ENCODE assay signal across 10 mouse cellular contexts in genomic region chr13:113293707-113294432, GRCm38 (mm10). TPM values are rescaled to one million over a fixed set of nuclear protein-coding genes. Genes with fewer than 3 reads are reported as not detected.
A peak's percentile ranks its signal among the peaks of the same experiment; 100 is the strongest.
DNase-seq lines count a peak whose midpoint lies in the region; ATAC-seq and TF ChIP-seq lines count a peak whose summit lies in the region.
"Had no signal": no experiment of that assay in that cellular context is flagged by ENCODE, and none has a peak within 500 bp of the region (broad histone marks: within the 10 kb centered on the region; RNA-seq: fewer than 3 reads in every experiment).

No protein-coding gene starts in this region.

- H3K4me1 ChIP-seq in kidney, adult 2 months (ENCODE audit: control insufficient read depth, insufficient read depth, low read length) = peaks cover 3% of the 10 kb centered on the region; the same call in 1 of the 2 replicates
- H3K4me1 ChIP-seq in embryonic facial prominence, embryonic 15.5 days = peaks cover 29% of the 10 kb centered on the region
- H3K4me1 ChIP-seq in kidney, embryonic 16.5 days (ENCODE audit: insufficient read depth, low read length) = 0 out of 2 replicates have a peak, but pooled peaks cover 7% of the 10 kb centered on the region
- peaks cover 9% of the 10 kb centered on the region for H3K4me1 ChIP-seq in neural tube, embryonic 12.5 days

- TF ChIP-seq POLR2A in kidney, adult 2 months (IDR thresholded peaks at IDR 0.05; ENCODE audit: low read depth, low read length) = no peak

- H3K27me3 ChIP-seq in kidney, adult 2 months (replicated peaks; ENCODE audit: control insufficient read depth, insufficient read depth, low read length) = no peaks in the 10 kb centered on the region
- H3K27me3 ChIP-seq in embryonic facial prominence, embryonic 15.5 days = no peaks in the 10 kb centered on the region
- no peaks in the 10 kb centered on the region for H3K27me3 ChIP-seq in kidney, embryonic 16.5 days (ENCODE audit: insufficient read depth, low read length)
- peaks cover 25% of the 10 kb centered on the region for H3K27me3 ChIP-seq in neural tube, embryonic 12.5 days (replicated peaks)

- DNase-seq in kidney, adult 2 months = peak; percentile 43
- no peak for DNase-seq in kidney, postnatal 10 days
- DNase-seq in layer of hippocampus, adult 9-11 months = no peak
- no peak for DNase-seq in natural killer cell, adult 2 months (ENCODE audit: low spot score in 2 of 2)
- DNase-seq in ovary, postnatal 36 days (ENCODE audit: low spot score) = no peak
- DNase-seq: cerebellum, adult 11-12 months had no signal

- no peak for TF ChIP-seq CTCF in kidney, adult 2 months (conservative IDR thresholded peaks at IDR 0.05; ENCODE audit: insufficient read depth, insufficient read length, low read depth, low read length)

- no peaks in the 10 kb centered on the region for H3K36me3 ChIP-seq in kidney, adult 2 months (ENCODE audit: control insufficient read depth, insufficient read depth, low read length)
- H3K36me3 ChIP-seq in embryonic facial prominence, embryonic 15.5 days = no peaks in the 10 kb centered on the region
- no peaks in the 10 kb centered on the region for H3K36me3 ChIP-seq in kidney, embryonic 16.5 days (ENCODE audit: insufficient read depth, low read length)
- no peaks in the 10 kb centered on the region for H3K36me3 ChIP-seq in neural tube, embryonic 12.5 days
- H3K36me3 ChIP-seq: G1E had no signal

- H3K4me3 ChIP-seq in kidney, adult 2 months (ENCODE audit: insufficient read depth, low read depth, low read length) = peak overlapping the region; percentile 61
- peak overlapping the region; percentile 63 for H3K4me3 ChIP-seq in embryonic facial prominence, embryonic 15.5 days (replicated peaks)
- peak overlapping the region; percentile 66 for H3K4me3 ChIP-seq in kidney, embryonic 16.5 days (ENCODE audit: low read length)
- H3K4me3 ChIP-seq in neural tube, embryonic 12.5 days = peak overlapping the region; percentile 61

- H3K4me2 ChIP-seq in embryonic facial prominence, embryonic 15.5 days (replicated peaks) = peak overlapping the region; percentile 79
- peak overlapping the region; percentile 83 for H3K4me2 ChIP-seq in kidney, embryonic 16.5 days (replicated peaks; ENCODE audit: low read depth, low read length)
- H3K4me2 ChIP-seq in neural tube, embryonic 12.5 days (replicated peaks) = peak overlapping the region; percentile 98

- 52% methylated on average over 11 of the region's 11 CpGs for WGBS in kidney, adult 2 months
- WGBS in embryonic facial prominence, embryonic 15.5 days = 36% methylated on average over 11 of the region's 11 CpGs
- WGBS in kidney, embryonic 16.5 days = 56% methylated on average over 11 of the region's 11 CpGs
- WGBS in neural tube, embryonic 12.5 days = 65% methylated on average over 11 of the region's 11 CpGs

- peak; percentile 8; the same call in 1 of the 2 replicates for ATAC-seq in embryonic facial prominence, embryonic 15.5 days (ENCODE audit: insufficient number of reproducible peaks, low FRiP score, low TSS enrichment, low read depth)
- ATAC-seq in kidney, embryonic 16.5 days (ENCODE audit: low FRiP score, low TSS enrichment) = peak; percentile 30; the same call in 1 of the 2 replicates
- ATAC-seq in neural tube, embryonic 12.5 days (ENCODE audit: low FRiP score, low read depth) = no peak

- peak overlapping the region; percentile 69; the same call in 1 of the 2 replicates for H3K9ac ChIP-seq in embryonic facial prominence, embryonic 15.5 days
- peak overlapping the region; percentile 85 for H3K9ac ChIP-seq in kidney, embryonic 16.5 days (replicated peaks; ENCODE audit: low read length)
- peak overlapping the region; percentile 62 for H3K9ac ChIP-seq in neural tube, embryonic 12.5 days

- no peaks in the 10 kb centered on the region for H3K9me3 ChIP-seq in embryonic facial prominence, embryonic 15.5 days (replicated peaks)
- H3K9me3 ChIP-seq in kidney, embryonic 16.5 days (ENCODE audit: low read length) = no peaks in the 10 kb centered on the region
- H3K9me3 ChIP-seq in neural tube, embryonic 12.5 days = no peaks in the 10 kb centered on the region

- no peak overlapping the region for H3K27ac ChIP-seq in kidney, adult 2 months (ENCODE audit: insufficient read depth, low read depth, low read length)
- H3K27ac ChIP-seq in embryonic facial prominence, embryonic 15.5 days (replicated peaks) = peak overlapping the region; percentile 74
- no peak overlapping the region for H3K27ac ChIP-seq in kidney, embryonic 16.5 days (ENCODE audit: low read length)
- H3K27ac ChIP-seq in neural tube, embryonic 12.5 days = no peak overlapping the region

RNA-seq across cellular contexts. Expression of gene BC067074, which starts 0.9 kb away (rescaled TPM):
- polyA plus RNA-seq in kidney, adult 2 months (2012; rRNA removed) = 6.9 and 10.0 TPM in 2 replicates
- polyA plus RNA-seq in embryonic facial prominence, embryonic 15.5 days (2015; fragmentation: Nextera tagmentation; extraction: Ambion mirVana) = 6.4 and 7.6 TPM in 2 replicates
- 6.1 and 6.3 TPM in 2 replicates for polyA plus RNA-seq in kidney, embryonic 16.5 days (2015; fragmentation: Nextera tagmentation; extraction: Ambion mirVana)
- 1.7 and 1.9 TPM in 2 replicates for polyA plus RNA-seq in neural tube, embryonic 12.5 days (2016; fragmentation: Nextera tagmentation; extraction: Ambion mirVana)
- polyA plus RNA-seq: G1E had no signal
